Comparison of ENCODE assay signal across 8 mouse cellular contexts in the genomic region with DNA sequence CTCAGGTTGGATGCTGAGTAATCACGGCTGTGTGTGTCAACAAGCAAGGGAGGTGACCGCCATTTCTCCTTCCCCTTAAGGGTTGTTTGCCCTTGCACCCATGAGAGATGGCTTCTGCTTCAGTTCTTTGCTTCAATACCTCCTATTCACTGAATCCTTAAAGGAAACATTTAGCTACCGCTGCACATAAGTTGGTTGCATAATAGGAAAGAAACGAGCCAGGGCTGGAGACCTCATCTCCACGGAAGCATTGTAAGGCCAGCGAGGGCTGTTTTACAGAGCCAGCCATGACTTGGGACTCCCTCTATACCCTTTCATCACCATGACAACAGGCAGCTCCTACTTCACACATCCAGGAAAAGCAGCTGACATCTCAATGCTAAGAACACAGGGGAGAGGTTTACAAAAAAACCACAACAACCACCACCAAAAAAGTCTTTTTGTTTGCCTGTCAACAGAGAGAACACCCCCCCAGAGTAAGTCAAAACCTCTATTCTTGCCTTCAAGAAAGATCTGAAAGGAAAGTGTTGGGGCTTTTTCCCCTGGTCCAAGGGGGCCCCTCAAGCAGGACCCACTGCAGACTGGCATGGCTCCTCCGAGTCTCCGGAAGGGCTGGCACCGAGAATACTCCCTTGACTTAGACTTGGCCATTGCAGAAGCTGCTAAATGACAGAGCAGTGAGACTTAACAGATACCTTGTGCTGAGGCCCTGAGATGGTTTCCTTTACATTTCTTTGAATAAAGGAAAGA. TPM values are rescaled to one million over a fixed set of nuclear protein-coding genes. Genes with fewer than 3 reads are reported as not detected.
A peak's percentile ranks its signal among the peaks of the same experiment; 100 is the strongest.
DNase-seq lines count a peak whose midpoint lies in the region; ATAC-seq lines count a peak whose summit lies in the region.

No protein-coding gene starts in this region.

- ATAC-seq in cerebellum, adult (ENCODE audit: insufficient number of reproducible peaks, low FRiP score, low TSS enrichment) = no peak
- no peak for ATAC-seq in CD4-positive, CD25-positive, alpha-beta regulatory T cell, adult 4 months

- peak; percentile 43 for DNase-seq in cerebellum, adult 9-10 months
- peak; percentile 83 for DNase-seq in brain, adult 2 months (ENCODE audit: low read depth, low spot score)
- DNase-seq in frontal cortex, postnatal 25 days (ENCODE audit: low spot score in 2 of 2) = peak; percentile 21 to 52
- peak; percentile 56 to 59 for DNase-seq in layer of hippocampus, postnatal 36 days
- peak; percentile 61 for DNase-seq in retina, postnatal 1 day
- DNase-seq in adrenal gland, adult 18-20 months (ENCODE audit: low spot score in 2 of 2) = no peak

RNA-seq across cellular contexts. Expression of a gene that starts 3.2 kb away (rescaled TPM):
- 1,000 to 10,000 TPM; 1,408 to 1,415 TPM for total RNA-seq in layer of hippocampus, postnatal 36 days (2021)
- not detected for polyA plus RNA-seq in CD4-positive, CD25-positive, alpha-beta regulatory T cell, adult 4 months (2017; shearing (Covaris generic))
- 10 to 100 TPM; 35.4 to 50.2 TPM for total RNA-seq in adrenal gland, adult 18-20 months (2021)

RNA-seq across cellular contexts. Expression of a gene that starts 32.9 kb away (rescaled TPM):
- total RNA-seq in layer of hippocampus, postnatal 36 days (2021) = not detected
- not detected for polyA plus RNA-seq in CD4-positive, CD25-positive, alpha-beta regulatory T cell, adult 4 months (2017; shearing (Covaris generic))
- total RNA-seq in adrenal gland, adult 18-20 months (2021) = not detected

Comparison
In these comparisons a context has a peak if more than half of its experiments do, and no peak if none do; other contexts are left out.
1. DNase-seq: peak in cerebellum, adult 9-10 months (single experiment), brain, adult 2 months (single experiment), frontal cortex, postnatal 25 days (2 of 2), layer of hippocampus, postnatal 36 days (2 of 2) and retina, postnatal 1 day (single experiment); none in adrenal gland, adult 18-20 months (0 of 2).
2. RNA of a gene that starts 3.2 kb away (total RNA-seq): 1,408 to 1,415 TPM in layer of hippocampus, postnatal 36 days; 35.4 to 50.2 TPM in adrenal gland, adult 18-20 months; every median in the first group is over 10 times any median in the second.